Comparison of ENCODE assay signal across 9 mouse cellular contexts in the genomic region with DNA sequence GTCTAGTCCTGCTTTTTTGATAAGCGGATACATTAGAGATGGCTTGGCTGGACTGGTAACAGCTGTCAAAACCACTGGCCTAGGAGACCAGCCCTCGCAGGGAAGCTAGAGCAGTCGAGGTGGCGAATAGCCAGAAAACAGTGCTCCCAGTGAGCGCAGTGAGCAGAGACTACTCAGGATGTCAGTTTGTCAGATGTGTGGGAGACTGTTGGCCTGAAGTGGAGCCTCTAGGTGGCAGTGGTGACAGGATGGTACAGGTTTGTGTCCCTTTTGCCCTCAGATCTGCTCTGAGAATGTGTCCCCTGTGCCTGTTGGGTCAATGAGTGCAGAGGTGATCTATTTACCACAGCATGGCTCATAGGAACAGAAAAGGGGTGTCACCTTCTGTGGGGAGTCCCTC. TPM values are rescaled to one million over a fixed set of nuclear protein-coding genes. Genes with fewer than 3 reads are reported as not detected.
A peak's percentile ranks its signal among the peaks of the same experiment; 100 is the strongest.
DNase-seq lines count a peak whose midpoint lies in the region; ATAC-seq and TF ChIP-seq lines count a peak whose summit lies in the region.
"Had no signal": no experiment of that assay in that cellular context is flagged by ENCODE, and none has a peak within 500 bp of the region (broad histone marks: within the 10 kb centered on the region; RNA-seq: fewer than 3 reads in every experiment).

No protein-coding gene starts in this region.

- peak; percentile 72 for DNase-seq in lung, embryonic 14.5 days
- no peak for DNase-seq in lung, postnatal 14 days
- DNase-seq in stomach, postnatal 0 days (ENCODE audit: low spot score), result no peak
- no peak for DNase-seq in urinary bladder, postnatal 25 days (ENCODE audit: low spot score)
- DNase-seq: cerebellum, adult 18-20 months had no signal

- ATAC-seq in forebrain, embryonic 12.5 days (ENCODE audit: low FRiP score), result no peak
- ATAC-seq in forebrain, embryonic 16.5 days, result no peak
- peak; percentile 40; the same call in 1 of the 2 replicates for ATAC-seq in lung, embryonic 14.5 days (ENCODE audit: insufficient read depth)
- peak; percentile 46 for ATAC-seq in intestine, embryonic 15.5 days
- no peak for ATAC-seq in stomach, postnatal 0 days (ENCODE audit: low FRiP score, low TSS enrichment)
- ATAC-seq in hindbrain, embryonic 16.5 days, result no peak

- H3K4me2 ChIP-seq in forebrain, embryonic 12.5 days, result no peak overlapping the region
- no peak overlapping the region for H3K4me2 ChIP-seq in forebrain, embryonic 16.5 days (ENCODE audit: low read length)
- H3K4me2 ChIP-seq in lung, embryonic 14.5 days, result no peak overlapping the region
- H3K4me2 ChIP-seq in intestine, embryonic 15.5 days (replicated peaks), result no peak overlapping the region
- no peak overlapping the region for H3K4me2 ChIP-seq in stomach, postnatal 0 days (replicated peaks; ENCODE audit: low read depth)
- no peak overlapping the region for H3K4me2 ChIP-seq in hindbrain, embryonic 16.5 days (ENCODE audit: low read length)

- H3K27me3 ChIP-seq in forebrain, embryonic 12.5 days, result no peaks in the 10 kb centered on the region
- no peaks in the 10 kb centered on the region for H3K27me3 ChIP-seq in forebrain, embryonic 16.5 days (replicated peaks; ENCODE audit: control insufficient read depth, insufficient read depth, low read length)
- H3K27me3 ChIP-seq in lung, embryonic 14.5 days (ENCODE audit: insufficient read depth, low read length), result no peaks in the 10 kb centered on the region
- no peaks in the 10 kb centered on the region for H3K27me3 ChIP-seq in intestine, embryonic 15.5 days (replicated peaks)
- H3K27me3 ChIP-seq in stomach, postnatal 0 days (ENCODE audit: control insufficient read depth, insufficient read depth, low read length), result no peaks in the 10 kb centered on the region
- H3K27me3 ChIP-seq in hindbrain, embryonic 16.5 days (replicated peaks; ENCODE audit: control insufficient read depth, insufficient read depth, low read length), result no peaks in the 10 kb centered on the region

- H3K9ac ChIP-seq in forebrain, embryonic 12.5 days, result no peak overlapping the region
- H3K9ac ChIP-seq in forebrain, embryonic 16.5 days (replicated peaks; ENCODE audit: low read depth, low read length), result no peak overlapping the region
- H3K9ac ChIP-seq in lung, embryonic 14.5 days, result no peak overlapping the region
- no peak overlapping the region for H3K9ac ChIP-seq in intestine, embryonic 15.5 days
- no peak overlapping the region for H3K9ac ChIP-seq in stomach, postnatal 0 days (ENCODE audit: low read length)
- H3K9ac ChIP-seq in hindbrain, embryonic 16.5 days (ENCODE audit: low read depth, low read length), result no peak overlapping the region

- TF ChIP-seq EP300 in stomach, postnatal 0 days (optimal IDR thresholded peaks at IDR 0.05), result no peak

- H3K9me3 ChIP-seq in forebrain, embryonic 12.5 days, result no peaks in the 10 kb centered on the region
- H3K9me3 ChIP-seq in forebrain, embryonic 16.5 days (ENCODE audit: control insufficient read depth, low read length), result no peaks in the 10 kb centered on the region
- H3K9me3 ChIP-seq in lung, embryonic 14.5 days (ENCODE audit: low read depth, low read length), result no peaks in the 10 kb centered on the region
- no peaks in the 10 kb centered on the region for H3K9me3 ChIP-seq in intestine, embryonic 15.5 days
- H3K9me3 ChIP-seq in stomach, postnatal 0 days (ENCODE audit: control insufficient read depth, low read length), result no peaks in the 10 kb centered on the region
- no peaks in the 10 kb centered on the region for H3K9me3 ChIP-seq in hindbrain, embryonic 16.5 days (ENCODE audit: control insufficient read depth, low read length)

- no peak overlapping the region for H3K4me3 ChIP-seq in forebrain, embryonic 12.5 days (replicated peaks)
- H3K4me3 ChIP-seq in forebrain, embryonic 16.5 days (replicated peaks; ENCODE audit: low read length), result no peak overlapping the region
- H3K4me3 ChIP-seq in lung, embryonic 14.5 days (ENCODE audit: low read depth, low read length), result no peak overlapping the region
- H3K4me3 ChIP-seq in intestine, embryonic 15.5 days (replicated peaks), result no peak overlapping the region
- no peak overlapping the region for H3K4me3 ChIP-seq in stomach, postnatal 0 days (ENCODE audit: low read depth, low read length)
- H3K4me3 ChIP-seq in hindbrain, embryonic 16.5 days (ENCODE audit: low read length), result no peak overlapping the region

- H3K36me3 ChIP-seq in forebrain, embryonic 12.5 days (replicated peaks), result no peaks in the 10 kb centered on the region
- H3K36me3 ChIP-seq in forebrain, embryonic 16.5 days (ENCODE audit: control insufficient read depth, insufficient read depth), result no peaks in the 10 kb centered on the region
- H3K36me3 ChIP-seq in lung, embryonic 14.5 days (ENCODE audit: insufficient read depth), result no peaks in the 10 kb centered on the region
- H3K36me3 ChIP-seq in intestine, embryonic 15.5 days, result no peaks in the 10 kb centered on the region
- peaks cover 5% of the 10 kb centered on the region; the same call in 1 of the 2 replicates for H3K36me3 ChIP-seq in stomach, postnatal 0 days (ENCODE audit: control insufficient read depth, insufficient read depth, low read length)
- H3K36me3 ChIP-seq in hindbrain, embryonic 16.5 days (ENCODE audit: control insufficient read depth, insufficient read depth, low read length), result no peaks in the 10 kb centered on the region

- TF ChIP-seq CTCF in lung, embryonic 14.5 days (IDR thresholded peaks at IDR 0.05; ENCODE audit: low read depth), result peak; percentile 50
- TF ChIP-seq CTCF in stomach, postnatal 0 days (IDR thresholded peaks at IDR 0.05; ENCODE audit: low read depth), result peak; percentile 58

- peaks cover 9% of the 10 kb centered on the region; the same call in 1 of the 2 replicates for H3K4me1 ChIP-seq in forebrain, embryonic 12.5 days
- no peaks in the 10 kb centered on the region for H3K4me1 ChIP-seq in forebrain, embryonic 16.5 days (replicated peaks; ENCODE audit: control insufficient read depth, insufficient read depth, low read length)
- H3K4me1 ChIP-seq in lung, embryonic 14.5 days (ENCODE audit: insufficient read depth), result peaks cover 6% of the 10 kb centered on the region
- H3K4me1 ChIP-seq in intestine, embryonic 15.5 days (replicated peaks), result peaks cover 47% of the 10 kb centered on the region
- H3K4me1 ChIP-seq in stomach, postnatal 0 days (replicated peaks; ENCODE audit: control insufficient read depth, insufficient read depth), result no peaks in the 10 kb centered on the region
- H3K4me1 ChIP-seq in hindbrain, embryonic 16.5 days (ENCODE audit: control insufficient read depth, insufficient read depth, low read depth, low read length), result peaks cover 6% of the 10 kb centered on the region; the same call in 1 of the 2 replicates

- WGBS in forebrain, embryonic 12.5 days, result 78% methylated on average over 5 of the region's 5 CpGs
- 62% methylated on average over 5 of the region's 5 CpGs for WGBS in forebrain, embryonic 16.5 days
- WGBS in lung, embryonic 14.5 days, result 42% methylated on average over 5 of the region's 5 CpGs
- 49% methylated on average over 5 of the region's 5 CpGs for WGBS in intestine, embryonic 15.5 days
- WGBS in stomach, postnatal 0 days, result 57% methylated on average over 5 of the region's 5 CpGs
- WGBS in hindbrain, embryonic 16.5 days, result 69% methylated on average over 5 of the region's 5 CpGs

- H3K27ac ChIP-seq in forebrain, embryonic 12.5 days, result 0 out of 2 replicates have a peak overlapping the region, but pooled peaks have one; percentile 8
- H3K27ac ChIP-seq in forebrain, embryonic 16.5 days (ENCODE audit: low read length), result no peak overlapping the region
- H3K27ac ChIP-seq in lung, embryonic 14.5 days (ENCODE audit: low read depth), result no peak overlapping the region
- 0 out of 2 replicates have a peak overlapping the region, but pooled peaks have one; percentile 17 for H3K27ac ChIP-seq in intestine, embryonic 15.5 days
- H3K27ac ChIP-seq in stomach, postnatal 0 days (replicated peaks), result no peak overlapping the region
- no peak overlapping the region for H3K27ac ChIP-seq in hindbrain, embryonic 16.5 days (ENCODE audit: low read depth, low read length)

RNA-seq across cellular contexts. Expression of a gene that starts 25.3 kb away (rescaled TPM):
- polyA plus RNA-seq in forebrain, embryonic 12.5 days (2016; fragmentation: Nextera tagmentation; extraction: Ambion mirVana), result 25.9 and 26.0 TPM in 2 replicates
- polyA plus RNA-seq in forebrain, embryonic 16.5 days (2015; fragmentation: Nextera tagmentation; extraction: Ambion mirVana), result 20.9 and 25.0 TPM in 2 replicates
- 28.2 and 35.3 TPM in 2 replicates for polyA plus RNA-seq in lung, embryonic 14.5 days (2014; fragmentation: Nextera tagmentation; extraction: Ambion mirVana)
- 22.7 and 29.8 TPM in 2 replicates for polyA plus RNA-seq in intestine, embryonic 15.5 days (2015; fragmentation: Nextera tagmentation; extraction: Ambion mirVana)
- 19.2 and 20.4 TPM in 2 replicates for polyA plus RNA-seq in stomach, postnatal 0 days (2015; fragmentation: Nextera tagmentation; extraction: Ambion mirVana)
- 25.0 and 25.7 TPM in 2 replicates for polyA plus RNA-seq in hindbrain, embryonic 16.5 days (2015; fragmentation: Nextera tagmentation; extraction: Ambion mirVana)

RNA-seq across cellular contexts. Expression of a gene that starts 40.3 kb away (rescaled TPM):
- 370 and 384 TPM in 2 replicates for polyA plus RNA-seq in forebrain, embryonic 12.5 days (2016; fragmentation: Nextera tagmentation; extraction: Ambion mirVana)
- 354 and 367 TPM in 2 replicates for polyA plus RNA-seq in forebrain, embryonic 16.5 days (2015; fragmentation: Nextera tagmentation; extraction: Ambion mirVana)
- 799 and 802 TPM in 2 replicates for polyA plus RNA-seq in lung, embryonic 14.5 days (2014; fragmentation: Nextera tagmentation; extraction: Ambion mirVana)
- 639 and 690 TPM in 2 replicates for polyA plus RNA-seq in intestine, embryonic 15.5 days (2015; fragmentation: Nextera tagmentation; extraction: Ambion mirVana)
- 491 and 514 TPM in 2 replicates for polyA plus RNA-seq in stomach, postnatal 0 days (2015; fragmentation: Nextera tagmentation; extraction: Ambion mirVana)
- polyA plus RNA-seq in hindbrain, embryonic 16.5 days (2015; fragmentation: Nextera tagmentation; extraction: Ambion mirVana), result 287 and 323 TPM in 2 replicates

RNA-seq across cellular contexts. Expression of a gene that starts 55.5 kb away (rescaled TPM):
- polyA plus RNA-seq in forebrain, embryonic 12.5 days (2016; fragmentation: Nextera tagmentation; extraction: Ambion mirVana), result 1.4 and 1.6 TPM in 2 replicates
- 1.2 and 1.3 TPM in 2 replicates for polyA plus RNA-seq in forebrain, embryonic 16.5 days (2015; fragmentation: Nextera tagmentation; extraction: Ambion mirVana)
- polyA plus RNA-seq in lung, embryonic 14.5 days (2014; fragmentation: Nextera tagmentation; extraction: Ambion mirVana), result 1.8 and 2.8 TPM in 2 replicates
- polyA plus RNA-seq in intestine, embryonic 15.5 days (2015; fragmentation: Nextera tagmentation; extraction: Ambion mirVana), result 1.8 and 1.9 TPM in 2 replicates
- 3.1 and 3.4 TPM in 2 replicates for polyA plus RNA-seq in stomach, postnatal 0 days (2015; fragmentation: Nextera tagmentation; extraction: Ambion mirVana)
- 1.1 TPM in 2 replicates for polyA plus RNA-seq in hindbrain, embryonic 16.5 days (2015; fragmentation: Nextera tagmentation; extraction: Ambion mirVana)

Comparison
In these comparisons a context has a peak if more than half of its experiments do, and no peak if none do; other contexts are left out.
1. H3K27ac ChIP-seq: peak in forebrain, embryonic 12.5 days (single experiment) and intestine, embryonic 15.5 days (single experiment); none in forebrain, embryonic 16.5 days (single experiment), lung, embryonic 14.5 days (single experiment), stomach, postnatal 0 days (single experiment) and hindbrain, embryonic 16.5 days (single experiment).
2. ATAC-seq: peak in lung, embryonic 14.5 days (single experiment) and intestine, embryonic 15.5 days (single experiment); none in forebrain, embryonic 12.5 days (single experiment), forebrain, embryonic 16.5 days (single experiment), stomach, postnatal 0 days (single experiment) and hindbrain, embryonic 16.5 days (single experiment).